13 mouse cellular contexts compared by ENCODE assay signal in the genomic region with DNA sequence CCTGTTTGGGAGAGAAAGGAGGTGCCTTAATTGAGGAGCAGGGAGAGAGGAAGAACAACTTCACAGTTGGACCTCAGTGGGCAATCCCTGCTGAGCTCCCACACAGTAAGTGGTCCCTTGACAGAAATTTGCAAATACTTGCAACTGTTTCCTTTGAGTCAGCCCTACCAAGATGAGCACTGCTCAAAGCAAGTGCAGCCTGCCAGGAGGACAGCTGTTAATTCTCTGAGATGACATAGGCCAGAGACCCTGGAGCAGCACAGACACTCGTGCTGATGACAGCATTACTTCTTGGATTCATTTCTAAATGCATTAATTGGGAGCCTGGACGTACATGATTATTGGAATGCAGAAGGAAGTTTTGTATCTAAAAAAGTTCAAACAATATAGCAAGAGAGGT.
DNase-seq lines count a peak whose midpoint lies in the region; ATAC-seq and TF ChIP-seq lines count a peak whose summit lies in the region.
"Had no signal": no experiment of that assay in that cellular context is flagged by ENCODE, and none has a peak within 500 bp of the region (broad histone marks: within the 10 kb centered on the region; RNA-seq: fewer than 3 reads in every experiment).

No protein-coding gene starts in this region.

- ATAC-seq in intestine, embryonic 16.5 days = peak; percentile 48; the same call in 1 of the 2 replicates
- no peak for ATAC-seq in intestine, postnatal 0 days
- peak; percentile 71; the same call in 1 of the 2 replicates for ATAC-seq in stomach, embryonic 16.5 days (ENCODE audit: insufficient read depth, low FRiP score)
- ATAC-seq: forebrain, embryonic 14.5 days had no signal

- H3K27me3 ChIP-seq in intestine, embryonic 16.5 days (replicated peaks; ENCODE audit: control insufficient read depth, insufficient read depth, low read length) = no peaks in the 10 kb centered on the region
- no peaks in the 10 kb centered on the region for H3K27me3 ChIP-seq in intestine, postnatal 0 days (replicated peaks; ENCODE audit: control insufficient read depth, insufficient read depth, low read length)
- H3K27me3 ChIP-seq in stomach, embryonic 16.5 days (ENCODE audit: control insufficient read depth, insufficient read depth, low read length) = no peaks in the 10 kb centered on the region
- H3K27me3 ChIP-seq: CH12.LX; liver, embryonic 15.5 days; midbrain, embryonic 12.5 days had no signal

- no peaks in the 10 kb centered on the region for H3K4me1 ChIP-seq in intestine, embryonic 16.5 days (ENCODE audit: control insufficient read depth, insufficient read depth, low read length)
- H3K4me1 ChIP-seq in intestine, postnatal 0 days (replicated peaks; ENCODE audit: control insufficient read depth, insufficient read depth, low read length) = no peaks in the 10 kb centered on the region
- H3K4me1 ChIP-seq in stomach, embryonic 16.5 days (ENCODE audit: control insufficient read depth, insufficient read depth, low read length) = 0 out of 2 replicates have a peak, but pooled peaks cover 5% of the 10 kb centered on the region
- H3K4me1 ChIP-seq: liver, embryonic 15.5 days; midbrain, embryonic 12.5 days had no signal

- H3K4me3 ChIP-seq in intestine, embryonic 16.5 days (ENCODE audit: low read length) = no peak overlapping the region
- H3K4me3 ChIP-seq in intestine, postnatal 0 days (ENCODE audit: low read depth, low read length) = no peak overlapping the region
- H3K4me3 ChIP-seq in stomach, embryonic 16.5 days (replicated peaks; ENCODE audit: low read length) = no peak overlapping the region
- H3K4me3 ChIP-seq: layer of hippocampus, adult 2 months; liver, embryonic 15.5 days; midbrain, embryonic 12.5 days had no signal

- H3K27ac ChIP-seq in intestine, embryonic 16.5 days (ENCODE audit: low read length) = no peak overlapping the region
- H3K27ac ChIP-seq in intestine, postnatal 0 days (ENCODE audit: low read depth, low read length) = no peak overlapping the region
- peak overlapping the region; percentile 4; the same call in 1 of the 2 replicates for H3K27ac ChIP-seq in stomach, embryonic 16.5 days (ENCODE audit: low read length)
- H3K27ac ChIP-seq: layer of hippocampus, adult 2 months; liver, embryonic 15.5 days; midbrain, embryonic 12.5 days had no signal

- 31% methylated on average over 2 of the region's 2 CpGs for WGBS in intestine, embryonic 16.5 days
- WGBS in intestine, postnatal 0 days = 50% methylated on average over 2 of the region's 2 CpGs
- WGBS in stomach, embryonic 16.5 days = 33% methylated on average over 2 of the region's 2 CpGs

- no peak for TF ChIP-seq CTCF in intestine, postnatal 0 days (IDR thresholded peaks at IDR 0.05; ENCODE audit: low read depth)

- no peaks in the 10 kb centered on the region for H3K36me3 ChIP-seq in intestine, embryonic 16.5 days (ENCODE audit: control insufficient read depth, insufficient read depth, low read length)
- no peaks in the 10 kb centered on the region for H3K36me3 ChIP-seq in intestine, postnatal 0 days (ENCODE audit: control insufficient read depth, insufficient read depth)
- H3K36me3 ChIP-seq in stomach, embryonic 16.5 days (ENCODE audit: control insufficient read depth, insufficient read depth, low read length) = no peaks in the 10 kb centered on the region
- H3K36me3 ChIP-seq: liver, embryonic 15.5 days; midbrain, embryonic 12.5 days had no signal

- no peak overlapping the region for H3K9ac ChIP-seq in intestine, embryonic 16.5 days (ENCODE audit: low read depth, low read length)
- no peak overlapping the region for H3K9ac ChIP-seq in intestine, postnatal 0 days (ENCODE audit: low read depth, low read length)
- no peak overlapping the region for H3K9ac ChIP-seq in stomach, embryonic 16.5 days (ENCODE audit: low read length)
- H3K9ac ChIP-seq: liver, embryonic 15.5 days; midbrain, embryonic 12.5 days had no signal

- peak; percentile 13 to 38 for DNase-seq in urinary bladder, postnatal 36 days (ENCODE audit: low spot score in 2 of 2)
- no peak for DNase-seq in urinary bladder, postnatal 10 days (ENCODE audit: low spot score)
- peak; percentile 82 for DNase-seq in kidney, postnatal 10 days
- DNase-seq in adrenal gland, adult 18-20 months (ENCODE audit: low spot score in 2 of 2) = no peak
- DNase-seq in embryo, embryonic 11 days = no peak

- no peak overlapping the region for H3K4me2 ChIP-seq in intestine, embryonic 16.5 days (ENCODE audit: low read depth, low read length)
- H3K4me2 ChIP-seq in intestine, postnatal 0 days (replicated peaks; ENCODE audit: low read depth) = no peak overlapping the region
- no peak overlapping the region for H3K4me2 ChIP-seq in stomach, embryonic 16.5 days (ENCODE audit: low read depth, low read length)
- H3K4me2 ChIP-seq: liver, embryonic 15.5 days; midbrain, embryonic 12.5 days had no signal

- H3K9me3 ChIP-seq in intestine, embryonic 16.5 days (ENCODE audit: control insufficient read depth, low read length) = no peaks in the 10 kb centered on the region
- no peaks in the 10 kb centered on the region for H3K9me3 ChIP-seq in intestine, postnatal 0 days (ENCODE audit: control insufficient read depth)
- no peaks in the 10 kb centered on the region for H3K9me3 ChIP-seq in stomach, embryonic 16.5 days (replicated peaks; ENCODE audit: control insufficient read depth, low read length)
- H3K9me3 ChIP-seq: liver, embryonic 15.5 days; midbrain, embryonic 12.5 days had no signal

Comparison
In these comparisons a context has a peak if more than half of its experiments do, and no peak if none do; other contexts are left out.
1. DNase-seq: peak in urinary bladder, postnatal 36 days (2 of 2) and kidney, postnatal 10 days (single experiment); none in urinary bladder, postnatal 10 days (single experiment), adrenal gland, adult 18-20 months (0 of 2) and embryo, embryonic 11 days (single experiment).